Mouse (Mus musculus): ENCODE results near the gene Eif4a1.
"Not testable (repeated sequence)": the region's sequence is repeated elsewhere in the genome, so short reads cannot be mapped to it uniquely, and the experiment has no call there.

Eif4a1 gene

GRCm38 (mm10) chr11:69672211-69672706 lies at the start of gene Eif4a1:
Gene Eif4a1, minus strand, starts transcription at chr11:69672423.
- DNase-seq (ENCODE audit: low spot score), result peak; percentile 99

- no peak for DNase-seq (ENCODE audit: low spot score)
Measured at GRCm38 (mm10) chr11:69720852-69721251, 48.6 kb upstream of the Eif4a1 start.

GRCm38 (mm10) chr11:69719423-69719822 lies 47.2 kb upstream of the Eif4a1 start:
- DNase-seq (ENCODE audit: low spot score), result no peak

GRCm38 (mm10) chr11:69718661-69719060 lies 46.4 kb upstream of the Eif4a1 start:
- DNase-seq (ENCODE audit: low spot score), result no peak

- no peak for DNase-seq (ENCODE audit: low spot score)
Measured at GRCm38 (mm10) chr11:69716953-69717352, 44.7 kb upstream of the Eif4a1 start.

- no peak for DNase-seq (ENCODE audit: low spot score)
Measured at GRCm38 (mm10) chr11:69715929-69716328, 43.7 kb upstream of the Eif4a1 start.

- DNase-seq (ENCODE audit: low spot score), result no peak
Measured at GRCm38 (mm10) chr11:69715482-69715881, 43.3 kb upstream of the Eif4a1 start.

GRCm38 (mm10) chr11:69714636-69715329 lies 42.6 kb upstream of the Eif4a1 start:
- no peak for DNase-seq (ENCODE audit: low spot score)

GRCm38 (mm10) chr11:69712954-69713672 lies 40.9 kb upstream of the Eif4a1 start:
- DNase-seq (ENCODE audit: low spot score), result no peak

- no peak for DNase-seq (ENCODE audit: low spot score)
Measured at GRCm38 (mm10) chr11:69711082-69711481, 38.9 kb upstream of the Eif4a1 start.

- DNase-seq (ENCODE audit: low spot score), result no peak
Measured at GRCm38 (mm10) chr11:69710470-69710869, 38.2 kb upstream of the Eif4a1 start.

GRCm38 (mm10) chr11:69709554-69710446 lies 37.6 kb upstream of the Eif4a1 start:
- DNase-seq (ENCODE audit: low spot score), result no peak

- DNase-seq (ENCODE audit: low spot score), result no peak
Measured at GRCm38 (mm10) chr11:69708614-69709265, 36.5 kb upstream of the Eif4a1 start.

GRCm38 (mm10) chr11:69707873-69708381 lies 35.7 kb upstream of the Eif4a1 start:
- DNase-seq (ENCODE audit: low spot score), result no peak

- no peak for DNase-seq (ENCODE audit: low spot score)
Measured at GRCm38 (mm10) chr11:69707480-69707847, 35.2 kb upstream of the Eif4a1 start.

- no peak for DNase-seq (ENCODE audit: low spot score)
Measured at GRCm38 (mm10) chr11:69706775-69707479, 34.7 kb upstream of the Eif4a1 start.

GRCm38 (mm10) chr11:69704613-69705010 lies 32.4 kb upstream of the Eif4a1 start:
- DNase-seq (ENCODE audit: low spot score), result no peak

GRCm38 (mm10) chr11:69703814-69704612 lies 31.8 kb upstream of the Eif4a1 start:
- DNase-seq (ENCODE audit: low spot score), result no peak

GRCm38 (mm10) chr11:69703381-69703780 lies 31.2 kb upstream of the Eif4a1 start:
- DNase-seq (ENCODE audit: low spot score), result not testable (repeated sequence)

GRCm38 (mm10) chr11:69702886-69703285 lies 30.7 kb upstream of the Eif4a1 start:
- not testable (repeated sequence) for DNase-seq (ENCODE audit: low spot score)
